In the genomic region with DNA sequence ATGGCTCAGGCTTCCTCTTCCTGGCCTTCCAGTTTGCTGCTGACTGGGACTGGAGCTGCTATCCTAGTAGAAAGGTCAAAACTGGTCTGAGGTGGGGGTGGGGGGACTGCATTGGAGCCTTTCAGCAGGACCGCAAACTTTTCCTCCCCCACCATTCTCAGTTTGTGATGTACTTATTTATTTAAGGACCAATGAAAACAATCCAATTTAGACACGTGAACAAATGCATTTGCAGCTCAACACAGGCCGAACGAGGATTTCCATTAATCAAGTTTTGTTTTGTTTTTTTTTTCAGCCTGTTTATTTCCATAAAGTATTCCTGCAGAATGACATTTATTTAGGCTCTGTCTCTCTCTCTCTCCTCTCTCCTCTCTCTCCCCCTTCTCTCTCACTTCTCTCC, we compare ENCODE assay signal across 10 mouse cellular contexts. TPM values are rescaled to one million over a fixed set of nuclear protein-coding genes. Genes with fewer than 3 reads are reported as not detected.
A peak's percentile ranks its signal among the peaks of the same experiment; 100 is the strongest.
DNase-seq lines count a peak whose midpoint lies in the region; ATAC-seq and TF ChIP-seq lines count a peak whose summit lies in the region.
"Had no signal": no experiment of that assay in that cellular context is flagged by ENCODE, and none has a peak within 500 bp of the region (broad histone marks: within the 10 kb centered on the region; RNA-seq: fewer than 3 reads in every experiment).

No protein-coding gene starts in this region.

- peak overlapping the region; percentile 100 for H3K4me2 ChIP-seq in heart, embryonic 14.5 days (ENCODE audit: low read length)
- peak overlapping the region; percentile 92 for H3K4me2 ChIP-seq in embryonic facial prominence, embryonic 12.5 days (replicated peaks)
- peak overlapping the region; percentile 99 for H3K4me2 ChIP-seq in hindbrain, embryonic 14.5 days (replicated peaks)
- H3K4me2 ChIP-seq in midbrain, embryonic 13.5 days (replicated peaks), result peak overlapping the region; percentile 99

- intact Hi-C loops in heart, postnatal 10 days (cut with DNase I), result loop anchor here (5.0 kb wide), 1 partner anchor 161 kb away; the partner anchor contains the start of gene Brd7
- intact Hi-C loops in gastrocnemius, adult 2 months (cut with DNase I), result no loop called here

- WGBS in heart, embryonic 14.5 days, result 53% methylated on average over 4 of the region's 4 CpGs
- WGBS in embryonic facial prominence, embryonic 12.5 days, result 23% methylated on average over 4 of the region's 4 CpGs
- WGBS in hindbrain, embryonic 14.5 days, result 13% methylated on average over 4 of the region's 4 CpGs
- 17% methylated on average over 4 of the region's 4 CpGs for WGBS in midbrain, embryonic 13.5 days

- H3K27ac ChIP-seq in heart, embryonic 14.5 days (replicated peaks in 1 of 2; ENCODE audit: control insufficient read depth in 1 of 2, insufficient read depth in 1 of 2, low read depth in 2 of 2, low read length in 2 of 2), result no peak overlapping the region
- H3K27ac ChIP-seq in embryonic facial prominence, embryonic 12.5 days, result peak overlapping the region; percentile 72
- H3K27ac ChIP-seq in hindbrain, embryonic 14.5 days, result no peak overlapping the region
- no peak overlapping the region for H3K27ac ChIP-seq in midbrain, embryonic 13.5 days
- no peak overlapping the region for H3K27ac ChIP-seq in gastrocnemius, adult 2 months

- H3K36me3 ChIP-seq in heart, embryonic 14.5 days (ENCODE audit: control insufficient read depth, insufficient read depth, low read length), result no peaks in the 10 kb centered on the region
- peaks cover 6% of the 10 kb centered on the region for H3K36me3 ChIP-seq in embryonic facial prominence, embryonic 12.5 days
- H3K36me3 ChIP-seq in hindbrain, embryonic 14.5 days (replicated peaks; ENCODE audit: control insufficient read depth, insufficient read depth), result no peaks in the 10 kb centered on the region
- H3K36me3 ChIP-seq in midbrain, embryonic 13.5 days, result peaks cover 6% of the 10 kb centered on the region; the same call in 1 of the 2 replicates

- H3K4me3 ChIP-seq in heart, embryonic 14.5 days (ENCODE audit: control insufficient read depth in 1 of 2, insufficient read depth in 1 of 2, low read depth in 1 of 2, low read length in 2 of 2), result no peak overlapping the region
- peak overlapping the region; percentile 85 for H3K4me3 ChIP-seq in embryonic facial prominence, embryonic 12.5 days
- H3K4me3 ChIP-seq in hindbrain, embryonic 14.5 days (replicated peaks; ENCODE audit: low read length), result peak overlapping the region; percentile 89
- peak overlapping the region; percentile 80 for H3K4me3 ChIP-seq in midbrain, embryonic 13.5 days (replicated peaks)
- no peak overlapping the region for H3K4me3 ChIP-seq in gastrocnemius, adult 2 months

- no peaks in the 10 kb centered on the region for H3K9me3 ChIP-seq in heart, embryonic 14.5 days (ENCODE audit: control insufficient read depth, low read length)
- H3K9me3 ChIP-seq in embryonic facial prominence, embryonic 12.5 days, result no peaks in the 10 kb centered on the region
- H3K9me3 ChIP-seq in hindbrain, embryonic 14.5 days (ENCODE audit: control insufficient read depth, low read length), result no peaks in the 10 kb centered on the region
- H3K9me3 ChIP-seq in midbrain, embryonic 13.5 days, result no peaks in the 10 kb centered on the region

- H3K27me3 ChIP-seq in heart, embryonic 14.5 days (ENCODE audit: control insufficient read depth, insufficient read depth, low read length), result peaks cover 17% of the 10 kb centered on the region
- peaks cover 3% of the 10 kb centered on the region; the same call in 1 of the 2 replicates for H3K27me3 ChIP-seq in embryonic facial prominence, embryonic 12.5 days
- H3K27me3 ChIP-seq in hindbrain, embryonic 14.5 days (ENCODE audit: control insufficient read depth, insufficient read depth, low read length), result peaks cover 5% of the 10 kb centered on the region; the same call in 1 of the 2 replicates
- H3K27me3 ChIP-seq in midbrain, embryonic 13.5 days, result peaks cover 17% of the 10 kb centered on the region; the same call in 1 of the 2 replicates

- peaks cover 16 to 24% of the 10 kb centered on the region in 2 experiments for H3K4me1 ChIP-seq in heart, embryonic 14.5 days (ENCODE audit: control insufficient read depth in 2 of 2, insufficient read depth in 2 of 2, low read length in 2 of 2)
- H3K4me1 ChIP-seq in embryonic facial prominence, embryonic 12.5 days, result peaks cover 60% of the 10 kb centered on the region
- H3K4me1 ChIP-seq in hindbrain, embryonic 14.5 days (replicated peaks; ENCODE audit: control insufficient read depth, insufficient read depth, low read length), result peaks cover 29% of the 10 kb centered on the region
- peaks cover 63% of the 10 kb centered on the region for H3K4me1 ChIP-seq in midbrain, embryonic 13.5 days (replicated peaks)

- no peak overlapping the region for H3K9ac ChIP-seq in heart, embryonic 14.5 days (ENCODE audit: low read length)
- peak overlapping the region; percentile 94 for H3K9ac ChIP-seq in embryonic facial prominence, embryonic 12.5 days
- no peak overlapping the region for H3K9ac ChIP-seq in hindbrain, embryonic 14.5 days
- peak overlapping the region; percentile 92 for H3K9ac ChIP-seq in midbrain, embryonic 13.5 days (replicated peaks)

- no peak for TF ChIP-seq CTCF in gastrocnemius, adult 2 months (IDR thresholded peaks at IDR 0.05)

- no peak for DNase-seq in heart, postnatal 10 days
- DNase-seq in hindbrain, embryonic 14.5 days (ENCODE audit: low spot score), result no peak
- no peak for DNase-seq in embryo, embryonic 11 days
- no peak for DNase-seq in right cerebral cortex, adult 2 months (ENCODE audit: low spot score in 2 of 2)
- DNase-seq in gastrocnemius, adult 2 months, result no peak
- DNase-seq: lung, postnatal 14 days had no signal

- no peak for ATAC-seq in heart, embryonic 14.5 days (ENCODE audit: insufficient number of reproducible peaks, insufficient read depth, low FRiP score, low read depth)
- ATAC-seq in embryonic facial prominence, embryonic 12.5 days (ENCODE audit: insufficient number of reproducible peaks, insufficient read depth, low FRiP score, low TSS enrichment), result no peak
- no peak for ATAC-seq in hindbrain, embryonic 14.5 days (ENCODE audit: low FRiP score)
- ATAC-seq in midbrain, embryonic 13.5 days, result no peak

RNA-seq across cellular contexts. Expression of gene Nkd1, which starts 2.5 kb away (rescaled TPM):
- 13.8 and 15.1 TPM in 2 replicates for polyA plus RNA-seq in heart, embryonic 14.5 days (2014; fragmentation: Nextera tagmentation; extraction: Ambion mirVana)
- 1 to 10 TPM; 5.1 to 5.4 TPM for total RNA-seq in heart, postnatal 10 days (2021)
- polyA plus RNA-seq in embryonic facial prominence, embryonic 12.5 days (2016; fragmentation: Nextera tagmentation; extraction: Ambion mirVana), result 82.5 and 89.0 TPM in 2 replicates
- polyA plus RNA-seq in hindbrain, embryonic 14.5 days (2014; fragmentation: Nextera tagmentation; extraction: Ambion mirVana), result 45.3 and 57.6 TPM in 2 replicates
- 68.4 and 79.8 TPM in 2 replicates for polyA plus RNA-seq in midbrain, embryonic 13.5 days (2015; fragmentation: Nextera tagmentation; extraction: Ambion mirVana)
- total RNA-seq in gastrocnemius, adult 2 months (2021), result 1 to 10 TPM in 1 of 2 experiments, under 1 TPM in 1; 0.82 to 1.7 TPM
- polyA plus RNA-seq: C2C12 had no signal

Comparison
In these comparisons a context has a peak if more than half of its experiments do, and no peak if none do; other contexts are left out.
1. H3K4me3 ChIP-seq: peak in embryonic facial prominence, embryonic 12.5 days (single experiment), hindbrain, embryonic 14.5 days (single experiment) and midbrain, embryonic 13.5 days (single experiment); none in heart, embryonic 14.5 days (0 of 2) and gastrocnemius, adult 2 months (single experiment).
2. H3K9ac ChIP-seq: peak in embryonic facial prominence, embryonic 12.5 days (single experiment) and midbrain, embryonic 13.5 days (single experiment); none in heart, embryonic 14.5 days (single experiment) and hindbrain, embryonic 14.5 days (single experiment).
3. Peak in every context shown above with its lines, with median percentiles within 50 percentile points of each other: H3K4me2 ChIP-seq.